Mouse (Mus musculus) ES-E14 (cell line): ENCODE measurements at regions not wholly inside any gene's neighbourhood (a gene's known extent, or its start where the extent isn't known, plus 50 kb on each side); places are given as distances from the start of the nearest gene placed in this dataset.

ENCODE experiments used
- DNase-seq: peaks from one replicate; pipeline ENCODE4 v3.0.0-alpha.2; 2013; ENCODE audit warnings: low read depth, low spot score
- H3K27ac ChIP-seq: 2 replicates; pipeline ENCODE4 v1.5.1; 2012; ENCODE audit warnings: low read depth, mild to moderate bottlenecking, low read length, moderate library complexity, mixed read lengths; ENCODE audit not compliant: poor library complexity, insufficient read depth, severe bottlenecking
- H3K36me3 ChIP-seq: 2 replicates; pipeline ENCODE4 v1.6.1; 2012; ENCODE audit warnings: mild to moderate bottlenecking, low read length, moderate library complexity, mixed read lengths; ENCODE audit not compliant: control insufficient read depth, poor library complexity, insufficient read depth, severe bottlenecking
- H3K4me1 ChIP-seq, 2 experiments: fragments of 150-350 bp in 1 of 2; sonication (generic) in 1 of 2; 2 replicates each; pipeline ENCODE4 v1.6.1; 2012; ENCODE audit warnings: low read length in 2 of 2, mild to moderate bottlenecking in 1 of 2, mixed read lengths in 1 of 2; ENCODE audit not compliant: control insufficient read depth in 2 of 2, insufficient read depth in 2 of 2, poor library complexity in 1 of 2
- H3K4me3 ChIP-seq, 2 experiments: fragments of 150-350 bp in 1 of 2; sonication (generic) in 1 of 2; 2 replicates each; pipeline ENCODE4 v1.5.1; 2012; ENCODE audit warnings: low read length in 2 of 2, low read depth in 1 of 2, mild to moderate bottlenecking in 1 of 2, mixed read lengths in 1 of 2; ENCODE audit not compliant: insufficient read depth in 1 of 2, poor library complexity in 1 of 2, severe bottlenecking in 1 of 2
- H3K9ac ChIP-seq: 2 replicates; pipeline ENCODE4 v1.6.1; 2012; ENCODE audit warnings: low read depth, mild to moderate bottlenecking, low read length, mixed read lengths; ENCODE audit not compliant: poor library complexity, insufficient read depth, severe bottlenecking
- H3K9me3 ChIP-seq: fragments of 150-350 bp; sonication (generic); 2 replicates; pipeline ENCODE4 v1.6.1; 2012; ENCODE audit warnings: low read depth, mild to moderate bottlenecking, low read length; ENCODE audit not compliant: control insufficient read depth, insufficient read depth
- CHD2 ChIP-seq: IDR thresholded peaks from 2 replicates; pipeline ENCODE4 v1.6.1; 2014; ENCODE audit warnings: mild to moderate bottlenecking, low read depth, low read length, inconsistent platforms
- HCFC1 ChIP-seq: IDR thresholded peaks from 2 replicates; pipeline ENCODE4 v1.6.1; 2012; ENCODE audit warnings: low read length, inconsistent platforms, borderline replicate concordance; ENCODE audit not compliant: insufficient read depth
- MAFK ChIP-seq: IDR thresholded peaks from 2 replicates; pipeline ENCODE4 v1.6.1; 2014; ENCODE audit warnings: mild to moderate bottlenecking, low read depth, low read length, inconsistent platforms; ENCODE audit not compliant: insufficient read depth
- ZC3H11A ChIP-seq: IDR thresholded peaks from 2 replicates; pipeline ENCODE4 v1.6.1; 2012; ENCODE audit warnings: low read depth, mild to moderate bottlenecking, inconsistent platforms, low read length, borderline replicate concordance
- ZNF384 ChIP-seq: IDR thresholded peaks from 2 replicates; pipeline ENCODE4 v1.6.1; 2012; ENCODE audit warnings: low read depth, low read length, inconsistent platforms
- in situ Hi-C, 2 experiments: fragments of 600-800 bp; cut with MboI; formaldehyde crosslinking; loops; one replicate each; pipeline ENCODE4 v1.15.1; 2025; ENCODE audit warnings: low sequenced_read_pairs in 2 of 2, inconsistent platforms in 1 of 2; ENCODE audit not compliant: unreplicated experiment in 2 of 2

- Histone ChIP-seq H3K27ac (no peak overlapping the region), H3K9me3 (no peaks in the 10 kb centered on the region), H3K36me3 (no peaks in the 10 kb centered on the region), H3K4me1 (no peaks in the 10 kb centered on the region), H3K4me3 (no peak overlapping the region), H3K9ac (no peak overlapping the region)
- in situ Hi-C loops = loop anchor here in 1 of 2 experiments (25.0 kb wide), 1 partner anchor 1129 kb away; no protein-coding TSS in a partner anchor
- DNase-seq = no peak
- no peak for TF ChIP-seq HCFC1
These were observed 1595.1 kb upstream of the Pcdh10 start for GRCm38 (mm10) chr3:43783000-43783588.

GRCm38 (mm10) chr3:43784170-43784569 is 1594.0 kb upstream of the Pcdh10 start:
- Histone ChIP-seq H3K4me1 (no peaks in the 10 kb centered on the region), H3K27ac (no peak overlapping the region), H3K36me3 (no peaks in the 10 kb centered on the region), H3K4me3 (no peak overlapping the region), H3K9me3 (no peaks in the 10 kb centered on the region), H3K9ac (no peak overlapping the region)
- DNase-seq = no peak
- in situ Hi-C loops = loop anchor here in 1 of 2 experiments (25.0 kb wide), 1 partner anchor 1128 kb away; no protein-coding TSS in a partner anchor
- TF ChIP-seq HCFC1 = no peak
- no peak for TF ChIP-seq MAFK
- no peak for TF ChIP-seq ZNF384
- TF ChIP-seq CHD2 = no peak
- no peak for TF ChIP-seq ZC3H11A
